Mouse (Mus musculus): Measurements from ENCODE around the gene Lipe.

The Lipe gene

DNA sequence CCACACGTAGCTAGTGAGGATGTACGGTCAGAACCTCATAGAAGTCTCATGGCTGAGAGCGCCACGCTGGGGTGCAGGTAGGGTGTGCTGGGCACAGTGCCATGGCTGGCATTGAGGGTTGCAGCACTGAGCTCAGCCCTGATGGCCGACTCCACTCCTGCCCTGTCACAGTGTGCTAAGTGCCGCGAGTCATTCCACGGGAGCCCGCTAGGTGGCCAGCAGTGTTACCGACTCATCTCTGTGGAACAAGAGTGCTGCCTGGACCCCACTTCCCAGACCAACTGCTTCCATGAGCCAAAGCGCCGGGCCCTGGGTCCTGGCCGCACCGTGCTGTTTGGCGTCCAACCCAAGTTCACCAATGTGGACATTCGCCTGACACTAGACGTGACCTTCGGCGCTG, 35.4 kb downstream of the Lipe start:
- DNase-seq (ENCODE audit: low spot score in 2 of 2), result no peak

DNA sequence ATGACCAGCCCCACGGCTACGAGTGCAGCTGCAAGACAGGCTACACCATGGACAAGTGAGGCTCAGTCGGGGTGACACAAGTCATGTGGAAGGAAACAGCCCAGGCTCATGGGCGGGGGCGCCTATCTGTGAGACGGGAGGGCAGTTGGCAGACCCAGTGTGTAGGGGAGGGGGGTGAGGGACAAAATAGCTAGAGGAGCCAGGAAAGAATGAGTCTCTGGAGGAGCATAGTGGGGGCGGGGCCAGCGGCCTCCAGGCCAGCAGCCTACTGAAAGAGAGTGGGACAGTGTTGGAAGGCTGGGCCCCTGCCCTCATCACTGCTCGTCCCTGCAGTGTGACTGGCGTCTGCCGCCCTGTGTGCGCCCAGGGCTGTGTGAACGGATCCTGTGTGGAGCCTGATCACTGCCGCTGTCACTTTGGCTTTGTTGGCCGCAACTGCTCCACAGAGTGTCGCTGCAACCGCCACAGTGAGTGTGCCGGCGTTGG, 39.7 kb downstream of the Lipe start:
- DNase-seq (ENCODE audit: low spot score in 2 of 2), result no peak

DNA sequence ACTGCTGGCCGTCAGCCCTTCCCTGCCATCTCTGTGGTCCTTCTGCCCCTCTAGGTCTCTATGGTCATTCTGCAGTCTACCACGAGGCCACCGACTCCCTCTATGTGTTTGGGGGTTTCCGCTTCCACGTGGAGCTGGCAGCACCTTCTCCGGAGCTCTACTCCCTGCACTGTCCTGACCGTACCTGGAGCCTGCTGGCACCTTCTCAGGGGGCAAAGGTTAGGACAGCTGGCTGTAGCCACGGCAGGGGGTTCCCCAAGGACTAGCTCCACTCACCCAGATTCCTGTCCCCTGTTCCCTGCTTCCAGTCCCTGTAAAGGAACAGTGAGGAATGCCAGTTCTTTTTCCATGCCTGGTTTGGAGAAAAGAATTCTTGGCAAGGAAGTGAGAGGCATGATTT, 49.6 kb downstream of the Lipe start:
- DNase-seq (ENCODE audit: low spot score in 2 of 2), result no peak

DNA sequence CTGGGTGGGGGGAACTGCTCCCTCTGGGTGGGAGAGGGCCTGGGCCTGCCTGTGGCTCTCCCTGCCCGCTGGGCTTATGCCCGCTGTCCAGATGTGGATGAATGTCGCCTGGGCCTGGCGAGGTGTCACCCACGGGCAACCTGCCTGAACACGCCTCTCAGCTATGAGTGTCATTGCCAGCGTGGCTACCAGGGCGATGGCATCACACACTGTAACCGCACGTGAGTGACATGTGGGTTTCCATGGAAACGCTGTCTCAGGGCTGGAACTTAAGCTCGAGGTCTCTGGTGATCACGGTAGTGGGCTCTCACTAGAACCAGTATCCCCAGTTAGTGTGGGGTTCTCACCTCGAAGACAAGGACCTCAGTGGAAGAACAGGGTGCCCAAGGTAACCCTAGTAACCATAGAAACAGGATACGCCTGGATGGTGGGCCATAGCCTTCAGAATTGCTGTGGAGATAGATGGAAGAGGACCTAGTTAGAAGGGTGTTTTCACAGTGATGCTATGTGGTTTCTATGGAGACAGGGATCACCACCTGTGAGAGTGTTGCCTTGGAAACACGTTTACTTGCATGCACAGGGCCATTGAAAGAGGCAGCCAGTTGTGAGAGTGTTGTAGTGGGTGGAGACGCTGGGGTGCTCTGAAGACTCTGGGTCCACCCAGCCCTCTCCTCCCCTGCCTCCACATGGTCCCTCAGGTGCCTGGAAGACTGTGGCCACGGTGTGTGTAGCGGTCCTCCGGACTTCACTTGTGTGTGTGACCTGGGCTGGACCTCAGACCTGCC, 57.3 kb downstream of the Lipe start:
- DNase-seq (ENCODE audit: low spot score in 2 of 2), result peak in 1 of 2 experiments; percentile 85

DNA sequence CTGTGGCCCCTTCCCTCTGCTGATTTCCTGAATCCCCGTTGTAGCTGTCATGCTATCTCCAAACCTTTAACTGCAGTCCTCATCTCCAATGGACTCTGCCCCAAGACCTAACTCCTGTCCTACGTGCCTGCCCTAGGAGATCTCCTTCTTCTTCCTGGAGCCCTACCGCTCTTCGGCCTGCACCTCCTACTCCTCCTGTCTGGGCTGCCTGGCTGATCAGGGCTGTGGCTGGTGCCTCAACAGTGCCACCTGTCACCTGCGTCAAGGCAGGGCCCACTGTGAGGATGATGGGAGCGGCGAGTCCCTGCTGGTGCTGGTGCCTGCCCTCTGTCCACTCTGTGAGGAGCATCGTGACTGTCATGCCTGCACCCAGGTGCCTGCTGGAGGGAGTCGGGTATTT, 59.2 kb downstream of the Lipe start:
- DNase-seq (ENCODE audit: low spot score in 2 of 2), result no peak

DNA sequence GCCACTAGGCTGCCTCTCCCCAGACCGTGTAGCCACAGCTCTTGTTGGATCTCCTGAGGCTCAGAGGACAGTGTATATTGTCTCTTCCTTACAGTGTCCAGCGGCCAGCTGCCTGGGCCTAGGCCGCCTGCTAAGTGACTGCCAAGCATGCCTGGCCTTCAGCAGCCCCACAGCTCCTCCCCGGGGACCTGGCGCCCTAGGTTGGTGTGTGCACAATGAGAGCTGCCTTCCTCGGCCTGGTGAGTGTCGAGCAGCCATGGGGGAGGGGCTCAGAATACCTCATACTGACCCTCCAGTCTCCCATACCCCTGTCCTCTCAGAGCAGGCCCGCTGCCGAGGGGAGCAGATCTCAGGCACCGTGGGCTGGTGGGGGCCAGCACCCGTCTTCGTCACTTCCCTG, 64.0 kb downstream of the Lipe start:
- DNase-seq (ENCODE audit: low spot score in 2 of 2), result no peak

DNA sequence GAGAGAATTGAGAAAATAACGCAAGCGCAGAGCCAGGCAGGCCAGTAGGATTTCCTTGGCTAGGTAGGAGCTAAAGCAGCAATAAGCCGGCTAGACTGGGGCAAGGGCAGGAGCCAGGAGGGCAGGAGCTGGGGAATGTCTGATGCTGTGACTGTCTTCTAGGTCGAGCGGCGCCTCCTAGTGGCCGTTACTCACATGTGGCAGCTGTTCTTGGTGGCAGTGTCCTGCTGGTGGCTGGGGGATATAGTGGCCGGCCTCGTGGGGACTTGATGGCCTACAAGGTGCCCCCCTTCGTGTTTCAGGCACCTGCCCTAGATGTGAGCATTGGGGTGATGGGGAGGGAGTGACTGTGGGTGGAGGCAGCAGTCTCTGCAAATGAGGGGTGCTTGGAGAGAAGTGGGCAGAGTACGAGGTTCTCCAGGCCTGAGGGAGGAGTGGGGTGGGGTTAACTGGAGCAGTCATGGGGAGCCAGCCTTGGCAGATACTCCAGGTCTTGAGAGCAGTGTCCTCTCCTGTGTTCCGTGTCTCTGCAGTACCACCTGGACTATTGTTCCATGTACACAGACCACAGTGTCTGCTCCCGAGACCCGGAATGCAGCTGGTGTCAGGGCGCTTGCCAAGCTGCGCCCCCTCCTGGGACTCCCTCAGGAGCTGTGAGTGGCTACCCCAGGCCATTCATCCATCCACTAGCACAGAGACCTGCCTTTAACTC, 64.8 kb downstream of the Lipe start:
- DNase-seq (ENCODE audit: low spot score in 2 of 2), result peak; percentile 65 to 78

Data from right cerebral cortex, postnatal 10 days (tissue).